Mouse (Mus musculus) megakaryocyte, embryonic 14.5 days (primary cell): ENCODE results near the gene Saa3. TPM values are rescaled to one million over a fixed set of nuclear protein-coding genes. Genes with fewer than 3 reads are reported as not detected.
"Not testable (repeated sequence)": the region's sequence is repeated elsewhere in the genome, so short reads cannot be mapped to it uniquely, and the experiment has no call there.

Experiments
- H3K27me3 ChIP-seq: replicated peaks from 2 replicates; pipeline ENCODE3; 2012; ENCODE audit warnings: inconsistent platforms
- H3K36me3 ChIP-seq: replicated peaks from 2 replicates; pipeline ENCODE3; 2012; ENCODE audit warnings: low read length, inconsistent platforms, mixed read lengths
- H3K4me1 ChIP-seq: 2 replicates; pipeline ENCODE4 v1.6.1; 2012; ENCODE audit warnings: inconsistent platforms
- H3K4me3 ChIP-seq: replicated peaks from 2 replicates; pipeline ENCODE3; 2012; ENCODE audit warnings: moderate library complexity, mild to moderate bottlenecking, inconsistent platforms
- H3K9me3 ChIP-seq: 2 replicates; pipeline ENCODE4 v1.6.1; 2012; ENCODE audit warnings: inconsistent platforms
- FLI1 ChIP-seq: IDR thresholded peaks from 2 replicates; pipeline ENCODE4 v1.6.1; 2012; ENCODE audit warnings: low read length, inconsistent platforms, mixed read lengths
- GATA1 ChIP-seq: IDR thresholded peaks from 3 replicates; pipeline ENCODE4 v1.6.1; 2012; ENCODE audit warnings: mixed read lengths, low read length, inconsistent platforms, borderline replicate concordance
- polyA plus RNA-seq: library from polyadenylated mRNA; stranded (reverse); fragments of >175 nt; gene quantifications from 2 replicates; pipeline ENCODE4 v1.2.3, GENCODE M21; 2012; ENCODE audit warnings: low replicate concordance; ENCODE audit not compliant: insufficient read depth

Saa3 gene
- polyA plus RNA-seq, 1 experiment: 99.8 TPM

GRCm38 (mm10) chr7:46716897-46717296 lies 1.4 kb upstream of the Saa3 start:
- peaks cover 42% of the 10 kb centered on the region for H3K27me3 ChIP-seq
- no peaks in the 10 kb centered on the region for H3K36me3 ChIP-seq
- no peak overlapping the region for H3K4me3 ChIP-seq
- TF ChIP-seq FLI1: no peak
- TF ChIP-seq GATA1: no peak
- H3K9me3 ChIP-seq: no peaks in the 10 kb centered on the region
- peaks cover 39% of the 10 kb centered on the region for H3K4me1 ChIP-seq

DNA sequence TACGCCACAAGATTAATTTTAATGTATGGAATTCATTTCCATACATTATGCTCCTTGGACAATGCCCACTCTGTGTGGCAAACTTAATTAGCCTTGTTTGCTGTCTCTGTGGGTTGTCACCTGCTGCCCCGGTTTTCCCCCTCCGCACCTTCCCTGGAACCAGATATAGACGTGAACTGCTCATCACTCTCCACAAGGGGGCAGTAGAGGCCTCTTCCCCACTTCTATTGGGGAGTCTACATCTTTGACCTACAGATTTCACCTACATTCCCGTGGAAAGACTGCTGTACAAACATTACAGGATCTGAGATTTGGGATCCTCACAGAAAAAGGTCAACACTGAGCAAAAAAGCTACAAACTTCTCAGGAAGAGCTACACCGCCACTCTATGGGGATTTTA lies 982 bp downstream of the Saa3 start:
- H3K36me3 ChIP-seq: no peaks in the 10 kb centered on the region
- peaks cover 48% of the 10 kb centered on the region for H3K4me1 ChIP-seq
- peak overlapping the region; percentile 12 for H3K4me3 ChIP-seq
- no peak for TF ChIP-seq GATA1
- no peak for TF ChIP-seq FLI1
- H3K27me3 ChIP-seq: peaks cover 20% of the 10 kb centered on the region
- no peaks in the 10 kb centered on the region for H3K9me3 ChIP-seq

GRCm38 (mm10) chr7:46712250-46712649 lies 3.2 kb downstream of the Saa3 start:
- TF ChIP-seq FLI1 (no peak), GATA1 (no peak)
- Histone ChIP-seq H3K9me3 (no peaks in the 10 kb centered on the region), H3K36me3 (peaks cover 11% of the 10 kb centered on the region), H3K4me1 (peaks cover 59% of the 10 kb centered on the region), H3K4me3 (peak overlapping the region; percentile 74), H3K27me3 (peaks cover 3% of the 10 kb centered on the region)

- H3K4me3 ChIP-seq: peak within 1 kb of the TSS; percentile 100
- H3K9me3 ChIP-seq: no peaks in the 10 kb centered on the region
- H3K4me1 ChIP-seq: peaks cover 58% of the 10 kb centered on the region
- no peaks in the 10 kb centered on the region for H3K27me3 ChIP-seq
- peaks cover 29% of the 10 kb centered on the region for H3K36me3 ChIP-seq
- peak; percentile 38; the same call in 1 of the 2 replicates for TF ChIP-seq FLI1
- no peak for TF ChIP-seq GATA1
Measured at GRCm38 (mm10) chr7:46710390-46710844, 5.1 kb downstream of the Saa3 start, which contains the start of gene Saal1. TSS of gene Saal1 (minus strand) at chr7:46710680.

GRCm38 (mm10) chr7:46700521-46701025 lies 14.9 kb downstream of the Saa3 start:
- Histone ChIP-seq H3K9me3 (no peaks in the 10 kb centered on the region), H3K4me3 (no peak overlapping the region), H3K36me3 (peaks cover 94% of the 10 kb centered on the region), H3K4me1 (peaks cover 23% of the 10 kb centered on the region), H3K27me3 (no peaks in the 10 kb centered on the region)
- TF ChIP-seq GATA1 (no peak), FLI1 (no peak)

- Histone ChIP-seq H3K36me3 (peaks cover 73% of the 10 kb centered on the region), H3K4me3 (peak overlapping the region; percentile 18)
Measured at GRCm38 (mm10) chr7:46696754-46697153, 18.7 kb downstream of the Saa3 start.

DNA sequence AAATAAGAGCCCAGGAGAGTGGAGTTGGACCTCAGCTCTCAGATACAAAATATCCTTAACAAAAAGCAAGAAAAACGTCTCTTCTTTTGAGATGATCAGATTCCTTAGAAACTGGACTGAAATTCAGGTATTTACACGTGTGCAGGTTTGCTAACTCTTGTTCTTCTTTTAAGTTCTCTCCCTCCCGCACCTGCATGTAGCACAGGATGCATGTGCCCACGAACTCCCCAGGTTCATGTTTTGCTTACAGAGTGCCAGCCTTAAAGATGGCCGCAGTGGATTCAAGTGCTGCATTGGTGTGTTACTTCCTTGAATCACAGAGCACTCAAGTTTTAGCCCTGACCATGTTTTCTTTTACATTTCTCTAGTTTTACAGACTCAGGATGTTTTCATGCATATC lies 28.7 kb downstream of the Saa3 start:
- Histone ChIP-seq H3K27me3 (no peaks in the 10 kb centered on the region), H3K4me1 (peaks cover 28% of the 10 kb centered on the region), H3K36me3 (peaks cover 42% of the 10 kb centered on the region), H3K4me3 (no peak overlapping the region), H3K9me3 (no peaks in the 10 kb centered on the region)
- no peak for TF ChIP-seq GATA1
- TF ChIP-seq FLI1: no peak

More at GRCm38 (mm10) chr7:46696754-46697153, 18.7 kb downstream of the Saa3 start:
- Histone ChIP-seq H3K27me3 (no peaks in the 10 kb centered on the region), H3K9me3 (no peaks in the 10 kb centered on the region), H3K4me1 (peaks cover 12% of the 10 kb centered on the region)
- TF ChIP-seq FLI1 (no peak), GATA1 (no peak)

DNA sequence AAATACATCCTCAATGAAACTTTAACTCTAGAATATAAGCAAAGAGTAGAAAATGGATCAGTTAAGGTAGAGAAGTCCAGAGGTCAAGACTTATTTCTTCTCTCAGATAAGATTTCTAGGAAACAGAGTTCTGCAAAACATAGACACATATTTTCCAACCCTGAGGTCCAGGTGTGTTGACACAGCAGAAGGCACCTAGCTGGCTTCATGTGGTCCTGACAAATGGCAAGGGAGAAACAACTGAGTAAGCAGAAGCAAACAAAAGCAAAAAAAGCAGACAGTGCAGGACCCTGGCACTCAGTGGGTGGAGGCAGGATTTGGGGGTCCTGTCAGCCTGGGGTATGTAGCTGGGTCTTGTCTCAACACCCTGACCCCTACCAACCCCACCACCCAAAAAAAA lies 34.8 kb downstream of the Saa3 start:
- H3K9me3 ChIP-seq: no peaks in the 10 kb centered on the region
- no peak for TF ChIP-seq FLI1
- TF ChIP-seq GATA1: no peak
- H3K4me1 ChIP-seq: peaks cover 46% of the 10 kb centered on the region
- H3K36me3 ChIP-seq: no peaks in the 10 kb centered on the region
- H3K4me3 ChIP-seq: no peak overlapping the region
- H3K27me3 ChIP-seq: peaks cover 3% of the 10 kb centered on the region

- H3K27me3 ChIP-seq, H3K4me3 ChIP-seq, H3K36me3 ChIP-seq, H3K9me3 ChIP-seq: not testable (repeated sequence)
- H3K4me1 ChIP-seq: peaks cover 48% of the 10 kb centered on the region
Measured at GRCm38 (mm10) chr7:46679044-46679443, 36.5 kb downstream of the Saa3 start.

DNA sequence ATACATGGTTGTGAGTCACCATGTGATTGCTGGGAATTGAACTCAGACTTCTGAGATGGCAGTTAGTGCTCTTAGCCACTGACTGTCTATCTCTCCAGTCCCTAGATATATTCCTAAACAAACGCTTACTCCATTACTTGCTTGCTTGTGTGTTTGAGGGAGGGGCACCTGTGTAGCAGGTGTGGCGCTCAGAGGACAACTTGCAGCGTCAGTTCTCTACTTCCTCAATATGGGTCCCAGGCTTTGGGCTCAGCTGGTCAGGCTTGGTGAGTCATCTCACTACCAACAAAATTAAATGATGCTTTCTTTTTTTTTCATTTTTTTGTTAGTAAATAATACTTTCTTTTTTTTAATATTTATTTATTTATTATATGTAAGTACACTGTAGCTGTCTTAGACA lies 37.1 kb downstream of the Saa3 start:
- no peak overlapping the region for H3K4me3 ChIP-seq
- H3K9me3 ChIP-seq: peaks cover 3% of the 10 kb centered on the region; the same call in 1 of the 2 replicates
- TF ChIP-seq FLI1: no peak
- TF ChIP-seq GATA1: no peak
- H3K4me1 ChIP-seq: peaks cover 47% of the 10 kb centered on the region
- H3K36me3 ChIP-seq: no peaks in the 10 kb centered on the region
- H3K27me3 ChIP-seq: peaks cover 8% of the 10 kb centered on the region
